Mouse (Mus musculus) urinary bladder, postnatal 4 days (tissue): ENCODE data around the gene Slc17a7.
"Not testable (repeated sequence)": the region's sequence is repeated elsewhere in the genome, so short reads cannot be mapped to it uniquely, and the experiment has no call there.

Experiments
- DNase-seq, 2 experiments: peaks; one replicate each; pipeline ENCODE4 v3.0.0; 2021 to 2022; ENCODE audit warnings: low spot score in 2 of 2

The Slc17a7 gene

GRCm38 (mm10) chr7:45133446-45134159, 30.1 kb upstream of the Slc17a7 start:
- DNase-seq = no peak

- DNase-seq = no peak
These were observed 29.2 kb upstream of the Slc17a7 start for GRCm38 (mm10) chr7:45134544-45135026.

- DNase-seq = no peak
These were observed 28.4 kb upstream of the Slc17a7 start for GRCm38 (mm10) chr7:45135370-45135769.

- DNase-seq = peak; percentile 87 to 94
These were observed 27.7 kb upstream of the Slc17a7 start, which contains the start of the genes Gm45713 and Flt3l for GRCm38 (mm10) chr7:45135993-45136567. Gene Gm45713 (minus strand): TSS chr7:45136231. Gene Flt3l (minus strand): TSS chr7:45136432.

GRCm38 (mm10) chr7:45137171-45138006, 26.4 kb upstream of the Slc17a7 start:
- DNase-seq = no peak

- no peak for DNase-seq
These were observed 25.3 kb upstream of the Slc17a7 start for GRCm38 (mm10) chr7:45138403-45138802.

- no peak for DNase-seq
These were observed 23.6 kb upstream of the Slc17a7 start for GRCm38 (mm10) chr7:45139904-45140723.

GRCm38 (mm10) chr7:45141319-45141718, 22.4 kb upstream of the Slc17a7 start:
- no peak for DNase-seq

GRCm38 (mm10) chr7:45141914-45142313, 21.8 kb upstream of the Slc17a7 start:
- no peak for DNase-seq

GRCm38 (mm10) chr7:45144368-45145174, 19.2 kb upstream of the Slc17a7 start:
- no peak for DNase-seq

- DNase-seq = no peak
These were observed 18.3 kb upstream of the Slc17a7 start for GRCm38 (mm10) chr7:45145460-45145859.

- DNase-seq = no peak
These were observed 16.5 kb upstream of the Slc17a7 start for GRCm38 (mm10) chr7:45147267-45147666.

GRCm38 (mm10) chr7:45147899-45148298, 15.8 kb upstream of the Slc17a7 start:
- no peak for DNase-seq

GRCm38 (mm10) chr7:45148534-45149098, 15.1 kb upstream of the Slc17a7 start:
- no peak for DNase-seq

GRCm38 (mm10) chr7:45149545-45149944, 14.2 kb upstream of the Slc17a7 start:
- DNase-seq = no peak

- DNase-seq = no peak
These were observed 13.4 kb upstream of the Slc17a7 start for GRCm38 (mm10) chr7:45150321-45150720.

GRCm38 (mm10) chr7:45151303-45151702, 12.4 kb upstream of the Slc17a7 start:
- DNase-seq = no peak

GRCm38 (mm10) chr7:45153052-45153451, 10.7 kb upstream of the Slc17a7 start:
- DNase-seq = not testable (repeated sequence)

- no peak for DNase-seq
These were observed 10.2 kb upstream of the Slc17a7 start for GRCm38 (mm10) chr7:45153586-45153985.
